Mouse (Mus musculus): Measurements from ENCODE around the gene Thra. TPM values are rescaled to one million over a fixed set of nuclear protein-coding genes. Genes with fewer than 3 reads are reported as not detected.

Thra gene
- total and polyA plus RNA-seq, 3 experiments, result 22.0 to 50.9 TPM; not detected in 1

- TF ChIP-seq TBP (IDR thresholded peaks at IDR 0.05; ENCODE audit: low read depth, low read length), result no peak
- no peak for TF ChIP-seq ELF1 (IDR thresholded peaks at IDR 0.05; ENCODE audit: low read depth, low read length)
- TF ChIP-seq CHD2 (IDR thresholded peaks at IDR 0.05; ENCODE audit: low read length), result no peak
- no peak for TF ChIP-seq NELFE (IDR thresholded peaks at IDR 0.05; ENCODE audit: low read depth, low read length)
- no peak for TF ChIP-seq MXI1 (IDR thresholded peaks at IDR 0.05; ENCODE audit: low read depth, low read length)
- TF ChIP-seq HCFC1 (IDR thresholded peaks at IDR 0.05; ENCODE audit: low read depth, low read length), result 0 out of 2 replicates have a peak, but pooled peaks have one; percentile 27
- TF ChIP-seq ETS1 (IDR thresholded peaks at IDR 0.05; ENCODE audit: low read depth, low read length), result no peak
- no peak for TF ChIP-seq TCF12 (IDR thresholded peaks at IDR 0.05; ENCODE audit: low read depth, low read length)
- no peak for TF ChIP-seq KAT2A (conservative IDR thresholded peaks at IDR 0.05; ENCODE audit: low read depth, low read length)
- 0 out of 2 replicates have a peak, but pooled peaks have one; percentile 55 for TF ChIP-seq CHD1 (IDR thresholded peaks at IDR 0.05; ENCODE audit: low read depth, low read length)
- no peak for TF ChIP-seq ZMIZ1 (IDR thresholded peaks at IDR 0.05; ENCODE audit: low read depth, low read length)
- no peak for TF ChIP-seq TAL1 (IDR thresholded peaks at IDR 0.05; ENCODE audit: low read length)
- 0 out of 4 replicates have a peak, but pooled peaks of 1 of the 2 experiments have one; percentile 27 for TF ChIP-seq POLR2A (IDR thresholded peaks at IDR 0.05; ENCODE audit: control insufficient read depth in 1 of 2, insufficient read depth in 1 of 2, low read depth in 1 of 2, low read length in 2 of 2, poor library complexity in 1 of 2)
- TF ChIP-seq MAZ (IDR thresholded peaks at IDR 0.05; ENCODE audit: low read depth, low read length), result peak; percentile 67; the same call in 1 of the 2 replicates
- no peak for TF ChIP-seq SIN3A (IDR thresholded peaks at IDR 0.05; ENCODE audit: low read length)
- TF ChIP-seq UBTF (IDR thresholded peaks at IDR 0.05; ENCODE audit: borderline replicate concordance, insufficient read depth, low read depth, low read length), result no peak
- no peak for TF ChIP-seq MYB (IDR thresholded peaks at IDR 0.05; ENCODE audit: low read depth, low read length)
- TF ChIP-seq RAD21 (IDR thresholded peaks at IDR 0.05; ENCODE audit: low read depth, low read length), result no peak
- TF ChIP-seq RCOR1 (IDR thresholded peaks at IDR 0.05; ENCODE audit: low read depth, low read length), result no peak
Observed at GRCm38 (mm10) chr11:98742397-98743291, 2.2 kb downstream of the Thra start (continued).

- Histone ChIP-seq H3K36me3 (ENCODE audit: control insufficient read depth in 1 of 2, insufficient read depth in 2 of 2, low read length in 2 of 2) (peaks cover 0 to 28% of the 10 kb centered on the region in 2 experiments; a peak in 2 of 4 replicates), H3K27me3 (ENCODE audit: control insufficient read depth in 1 of 2, insufficient read depth in 2 of 2, low read length in 2 of 2) (no peaks in the 10 kb centered on the region), H3K4me3 (ENCODE audit: control insufficient read depth in 1 of 2, insufficient read depth in 1 of 2, low read depth in 2 of 2, low read length in 2 of 2) (no peak overlapping the region), H3K9me3 (replicated peaks; ENCODE audit: insufficient read depth, low read length) (no peaks in the 10 kb centered on the region), H3K4me1 (ENCODE audit: control insufficient read depth in 1 of 2, insufficient read depth in 2 of 2, low read length in 2 of 2) (peaks cover 27 to 43% of the 10 kb centered on the region in 2 experiments), H3K27ac (ENCODE audit: control insufficient read depth, low read depth, low read length) (no peak overlapping the region), H3K79me2 (ENCODE audit: control insufficient read depth, insufficient read depth, low read length, poor library complexity) (peaks cover 6% of the 10 kb centered on the region), H3K9ac (ENCODE audit: control insufficient read depth, low read depth, low read length, poor library complexity, severe bottlenecking) (no peak overlapping the region)
- no peak for DNase-seq (ENCODE audit: low read depth, low spot score)
- peak; percentile 47 for TF ChIP-seq TAL1 (IDR thresholded peaks at IDR 0.05; ENCODE audit: low read length)
- no peak for TF ChIP-seq POLR2AphosphoS5 (IDR thresholded peaks at IDR 0.05; ENCODE audit: borderline replicate concordance, low read depth, low read length)
- no peak for TF ChIP-seq POLR2AphosphoS2 (IDR thresholded peaks at IDR 0.05; ENCODE audit: low read length)
Observed at GRCm38 (mm10) chr11:98743655-98744345, 3.4 kb downstream of the Thra start.

Measured in MEL (cell line).